Comparison of ENCODE assay signal across 12 mouse cellular contexts in genomic region chr6:30545689-30546088, GRCm38 (mm10). TPM values are rescaled to one million over a fixed set of nuclear protein-coding genes. Genes with fewer than 3 reads are reported as not detected.
DNase-seq lines count a peak whose midpoint lies in the region; ATAC-seq lines count a peak whose summit lies in the region.
"Had no signal": no experiment of that assay in that cellular context is flagged by ENCODE, and none has a peak within 500 bp of the region (broad histone marks: within the 10 kb centered on the region; RNA-seq: fewer than 3 reads in every experiment).

No protein-coding gene starts in this region.

- H3K4me1 ChIP-seq in forebrain, embryonic 12.5 days = peaks cover 59% of the 10 kb centered on the region
- H3K4me1 ChIP-seq in forebrain, embryonic 14.5 days (ENCODE audit: control insufficient read depth, insufficient read depth, low read length) = peaks cover 25% of the 10 kb centered on the region
- peaks cover 39% of the 10 kb centered on the region for H3K4me1 ChIP-seq in hindbrain, embryonic 12.5 days
- peaks cover 26% of the 10 kb centered on the region for H3K4me1 ChIP-seq in midbrain, embryonic 16.5 days (ENCODE audit: control insufficient read depth, insufficient read depth, low read length)

- no peak overlapping the region for H3K4me2 ChIP-seq in forebrain, embryonic 12.5 days
- no peak overlapping the region for H3K4me2 ChIP-seq in forebrain, embryonic 14.5 days (ENCODE audit: low read length)
- no peak overlapping the region for H3K4me2 ChIP-seq in hindbrain, embryonic 12.5 days (replicated peaks)
- H3K4me2 ChIP-seq in midbrain, embryonic 16.5 days (ENCODE audit: low read length) = no peak overlapping the region

- no peak for ATAC-seq in forebrain, embryonic 12.5 days (ENCODE audit: low FRiP score)
- ATAC-seq in forebrain, embryonic 14.5 days = no peak
- no peak for ATAC-seq in hindbrain, embryonic 12.5 days (ENCODE audit: low FRiP score)
- ATAC-seq in midbrain, embryonic 16.5 days = no peak
- ATAC-seq: inflammation-experienced regulatory T-cells, adult 6 months had no signal

- H3K27me3 ChIP-seq in forebrain, embryonic 12.5 days = no peaks in the 10 kb centered on the region
- no peaks in the 10 kb centered on the region for H3K27me3 ChIP-seq in forebrain, embryonic 14.5 days (replicated peaks; ENCODE audit: control insufficient read depth, insufficient read depth, low read length)
- no peaks in the 10 kb centered on the region for H3K27me3 ChIP-seq in hindbrain, embryonic 12.5 days
- no peaks in the 10 kb centered on the region for H3K27me3 ChIP-seq in midbrain, embryonic 16.5 days (ENCODE audit: control insufficient read depth, insufficient read depth, low read depth, low read length)

- no peak overlapping the region for H3K4me3 ChIP-seq in forebrain, embryonic 12.5 days (replicated peaks)
- no peak overlapping the region for H3K4me3 ChIP-seq in forebrain, embryonic 14.5 days (ENCODE audit: low read depth, low read length)
- H3K4me3 ChIP-seq in hindbrain, embryonic 12.5 days = no peak overlapping the region
- H3K4me3 ChIP-seq in midbrain, embryonic 16.5 days (ENCODE audit: low read depth, low read length) = no peak overlapping the region

- no peak overlapping the region for H3K9ac ChIP-seq in forebrain, embryonic 12.5 days
- H3K9ac ChIP-seq in forebrain, embryonic 14.5 days (ENCODE audit: low read length) = no peak overlapping the region
- H3K9ac ChIP-seq in hindbrain, embryonic 12.5 days = no peak overlapping the region
- no peak overlapping the region for H3K9ac ChIP-seq in midbrain, embryonic 16.5 days (ENCODE audit: low read depth, low read length)

- 82% methylated on average over 7 of the region's 7 CpGs for WGBS in forebrain, embryonic 12.5 days
- 81% methylated on average over 7 of the region's 7 CpGs for WGBS in forebrain, embryonic 14.5 days
- 83% methylated on average over 7 of the region's 7 CpGs for WGBS in hindbrain, embryonic 12.5 days
- WGBS in midbrain, embryonic 16.5 days = 74% methylated on average over 7 of the region's 7 CpGs

- intact Hi-C loops in left cerebral cortex, postnatal 36 days (cut with DNase I) = no loop called here

- H3K36me3 ChIP-seq in forebrain, embryonic 12.5 days (replicated peaks) = no peaks in the 10 kb centered on the region
- no peaks in the 10 kb centered on the region for H3K36me3 ChIP-seq in forebrain, embryonic 14.5 days (ENCODE audit: control insufficient read depth, insufficient read depth, low read length)
- no peaks in the 10 kb centered on the region for H3K36me3 ChIP-seq in hindbrain, embryonic 12.5 days
- no peaks in the 10 kb centered on the region for H3K36me3 ChIP-seq in midbrain, embryonic 16.5 days (ENCODE audit: control insufficient read depth, insufficient read depth, low read length)

- no peak for DNase-seq in forebrain, embryonic 14.5 days (ENCODE audit: low spot score)
- peak; percentile 41 to 50 for DNase-seq in left cerebral cortex, postnatal 36 days (ENCODE audit: low spot score in 2 of 2)
- no peak for DNase-seq in left cerebral cortex, adult 8-10 months (ENCODE audit: low spot score in 2 of 2)
- no peak for DNase-seq in MN1 (ENCODE audit: low spot score)
- DNase-seq in lung, postnatal 25 days (ENCODE audit: low spot score) = no peak
- DNase-seq: adrenal gland, adult 8-10 months; cerebellum, adult 11-12 months; lung, postnatal 4 days had no signal

- H3K9me3 ChIP-seq in forebrain, embryonic 12.5 days = no peaks in the 10 kb centered on the region
- H3K9me3 ChIP-seq in forebrain, embryonic 14.5 days (replicated peaks; ENCODE audit: control insufficient read depth, low read length) = no peaks in the 10 kb centered on the region
- H3K9me3 ChIP-seq in hindbrain, embryonic 12.5 days (replicated peaks) = no peaks in the 10 kb centered on the region
- H3K9me3 ChIP-seq in midbrain, embryonic 16.5 days (replicated peaks; ENCODE audit: control insufficient read depth, low read length, poor library complexity, severe bottlenecking) = no peaks in the 10 kb centered on the region

- H3K27ac ChIP-seq in forebrain, embryonic 12.5 days = peak overlapping the region; percentile 96
- no peak overlapping the region for H3K27ac ChIP-seq in forebrain, embryonic 14.5 days (ENCODE audit: low read depth, low read length)
- peak overlapping the region; percentile 94; the same call in 1 of the 2 replicates for H3K27ac ChIP-seq in hindbrain, embryonic 12.5 days
- H3K27ac ChIP-seq in midbrain, embryonic 16.5 days (ENCODE audit: low read length) = 0 out of 2 replicates have a peak overlapping the region, but pooled peaks have one; percentile 10

RNA-seq across cellular contexts. Expression of gene Cpa2, which starts 4.3 kb away (rescaled TPM):
- polyA plus RNA-seq in forebrain, embryonic 12.5 days (2016; fragmentation: Nextera tagmentation; extraction: Ambion mirVana) = 4.6 and 7.0 TPM in 2 replicates
- 4.5 and 5.4 TPM in 2 replicates for polyA plus RNA-seq in forebrain, embryonic 14.5 days (2014; fragmentation: Nextera tagmentation; extraction: Ambion mirVana)
- 1 to 10 TPM in 1 of 2 experiments, under 1 TPM in 1; 0.70 to 3.1 TPM for total RNA-seq in left cerebral cortex, postnatal 36 days (2021)
- total RNA-seq in left cerebral cortex, adult 8-10 months (2022) = 1 to 10 TPM; 1.2 to 4.0 (median 2.1) TPM
- polyA plus RNA-seq in hindbrain, embryonic 12.5 days (2016; fragmentation: Nextera tagmentation; extraction: Ambion mirVana) = 4.0 and 6.3 TPM in 2 replicates
- polyA plus RNA-seq in midbrain, embryonic 16.5 days (2015; fragmentation: Nextera tagmentation; extraction: Ambion mirVana) = 9.0 and 10.2 TPM in 2 replicates

RNA-seq across cellular contexts. Expression of gene Cpa4, which starts 22.5 kb away (rescaled TPM):
- 4.7 and 5.2 TPM in 2 replicates for polyA plus RNA-seq in forebrain, embryonic 12.5 days (2016; fragmentation: Nextera tagmentation; extraction: Ambion mirVana)
- polyA plus RNA-seq in forebrain, embryonic 14.5 days (2014; fragmentation: Nextera tagmentation; extraction: Ambion mirVana) = 2.3 and 2.8 TPM in 2 replicates
- total RNA-seq in left cerebral cortex, postnatal 36 days (2021) = under 1 TPM; 0.18 to 0.25 TPM
- total RNA-seq in left cerebral cortex, adult 8-10 months (2022) = under 1 TPM; 0.17 to 0.39 (median 0.18) TPM
- 1.7 and 1.9 TPM in 2 replicates for polyA plus RNA-seq in hindbrain, embryonic 12.5 days (2016; fragmentation: Nextera tagmentation; extraction: Ambion mirVana)
- 1.0 and 1.4 TPM in 2 replicates for polyA plus RNA-seq in midbrain, embryonic 16.5 days (2015; fragmentation: Nextera tagmentation; extraction: Ambion mirVana)
- polyA plus RNA-seq: inflammation-experienced regulatory T-cells, adult 6 months had no signal

RNA-seq across cellular contexts. Expression of gene Ssmem1, which starts 36.0 kb away (rescaled TPM):
- 0.29 and 0.42 TPM in 2 replicates for polyA plus RNA-seq in forebrain, embryonic 12.5 days (2016; fragmentation: Nextera tagmentation; extraction: Ambion mirVana)
- polyA plus RNA-seq in forebrain, embryonic 14.5 days (2014; fragmentation: Nextera tagmentation; extraction: Ambion mirVana) = 0.16 and 0.20 TPM in 2 replicates
- total RNA-seq in left cerebral cortex, postnatal 36 days (2021) = under 1 TPM; 0.84 to 0.94 TPM
- total RNA-seq in left cerebral cortex, adult 8-10 months (2022) = 1 to 10 TPM in 1 of 4 experiments, under 1 TPM in 3; 0.58 to 1.1 (median 0.86) TPM
- polyA plus RNA-seq in hindbrain, embryonic 12.5 days (2016; fragmentation: Nextera tagmentation; extraction: Ambion mirVana) = 0.21 and 0.34 TPM in 2 replicates
- 0.14 TPM in 1 of 2 replicates, not detected in the other for polyA plus RNA-seq in midbrain, embryonic 16.5 days (2015; fragmentation: Nextera tagmentation; extraction: Ambion mirVana)
- polyA plus RNA-seq: inflammation-experienced regulatory T-cells, adult 6 months had no signal

RNA-seq across cellular contexts. Expression of gene Tmem209, which starts 36.1 kb away (rescaled TPM):
- polyA plus RNA-seq in forebrain, embryonic 12.5 days (2016; fragmentation: Nextera tagmentation; extraction: Ambion mirVana) = 48.1 and 49.4 TPM in 2 replicates
- 37.8 and 44.5 TPM in 2 replicates for polyA plus RNA-seq in forebrain, embryonic 14.5 days (2014; fragmentation: Nextera tagmentation; extraction: Ambion mirVana)
- 10 to 100 TPM; 19.1 to 20.7 TPM for total RNA-seq in left cerebral cortex, postnatal 36 days (2021)
- total RNA-seq in left cerebral cortex, adult 8-10 months (2022) = 10 to 100 TPM; 22.8 to 25.2 (median 24.0) TPM
- polyA plus RNA-seq in hindbrain, embryonic 12.5 days (2016; fragmentation: Nextera tagmentation; extraction: Ambion mirVana) = 37.0 and 38.9 TPM in 2 replicates
- 30.3 TPM in 2 replicates for polyA plus RNA-seq in midbrain, embryonic 16.5 days (2015; fragmentation: Nextera tagmentation; extraction: Ambion mirVana)

Comparison
In these comparisons a context has a peak if more than half of its experiments do, and no peak if none do; other contexts are left out.
1. DNase-seq: peak in left cerebral cortex, postnatal 36 days (2 of 2); none in forebrain, embryonic 14.5 days (single experiment), left cerebral cortex, adult 8-10 months (0 of 2), MN1 (single experiment) and lung, postnatal 25 days (single experiment).